Mouse (Mus musculus) kidney, embryonic 14.5 days (tissue): ENCODE results near the gene Tmem213. TPM values are rescaled to one million over a fixed set of nuclear protein-coding genes. Genes with fewer than 3 reads are reported as not detected.
A peak's percentile ranks its signal among the peaks of the same experiment; 100 is the strongest.

Experiments used
- ATAC-seq: fragments of 200-750 bp; cut with Nextera tagmentation; 2 replicates; pipeline ENCODE4 v1.8.0; 2017; ENCODE audit warnings: moderate number of reproducible peaks, mild to moderate bottlenecking, moderate TSS enrichment, moderate library complexity; ENCODE audit not compliant: low FRiP score, low TSS enrichment
- H3K27ac ChIP-seq: fragments of 300-500 bp; sonication (generic); 2 replicates; pipeline ENCODE4 v1.5.1; 2014; ENCODE audit warnings: low read depth, mild to moderate bottlenecking, low read length, moderate library complexity, mixed read lengths
- H3K27me3 ChIP-seq: fragments of 300-500 bp; sonication (generic); 2 replicates; pipeline ENCODE4 v1.6.1; 2014; ENCODE audit warnings: mild to moderate bottlenecking, low read length; ENCODE audit not compliant: control insufficient read depth, insufficient read depth
- H3K36me3 ChIP-seq: fragments of 300-500 bp; sonication (generic); 2 replicates; pipeline ENCODE4 v1.6.1; 2014; ENCODE audit warnings: low read length, mixed read lengths; ENCODE audit not compliant: control insufficient read depth, insufficient read depth
- H3K4me1 ChIP-seq: fragments of 300-500 bp; sonication (generic); 2 replicates; pipeline ENCODE4 v1.6.1; 2014; ENCODE audit warnings: low read length, mixed read lengths; ENCODE audit not compliant: control insufficient read depth, insufficient read depth
- H3K4me2 ChIP-seq: fragments of 300-500 bp; sonication (generic); replicated peaks from 2 replicates; pipeline ENCODE4 v1.6.1; 2014; ENCODE audit warnings: low read depth, mild to moderate bottlenecking, low read length
- H3K4me3 ChIP-seq: fragments of 300-500 bp; sonication (generic); 2 replicates; pipeline ENCODE4 v1.5.1; 2014; ENCODE audit warnings: mild to moderate bottlenecking, low read length
- H3K9ac ChIP-seq: fragments of 300-500 bp; sonication (generic); 2 replicates; pipeline ENCODE4 v1.6.1; 2014; ENCODE audit warnings: low read depth, mild to moderate bottlenecking, low read length, moderate library complexity
- H3K9me3 ChIP-seq: fragments of 300-500 bp; sonication (generic); 2 replicates; pipeline ENCODE4 v1.6.1; 2016; ENCODE audit warnings: low read length; ENCODE audit not compliant: control insufficient read depth
- WGBS: fragments of 180-500 bp; shearing (Covaris S2); extraction: QIAGEN DNeasy Blood & Tissue Kit; methylation state at CpG from one replicate; pipeline ENCODE4 v1.1.7; 2014; 5-methylcytosine and 5-hydroxymethylcytosine counted together
- polyA plus RNA-seq: library from polyadenylated mRNA; unstranded; fragments of >200 nt; fragmentation: Nextera tagmentation; extraction: Ambion mirVana; gene quantifications from 2 replicates; pipeline ENCODE4 v1.2.1, GENCODE M21; 2014

The Tmem213 gene
- polyA plus RNA-seq, 1 experiment from 2014 or later: 22.2 TPM

DNA sequence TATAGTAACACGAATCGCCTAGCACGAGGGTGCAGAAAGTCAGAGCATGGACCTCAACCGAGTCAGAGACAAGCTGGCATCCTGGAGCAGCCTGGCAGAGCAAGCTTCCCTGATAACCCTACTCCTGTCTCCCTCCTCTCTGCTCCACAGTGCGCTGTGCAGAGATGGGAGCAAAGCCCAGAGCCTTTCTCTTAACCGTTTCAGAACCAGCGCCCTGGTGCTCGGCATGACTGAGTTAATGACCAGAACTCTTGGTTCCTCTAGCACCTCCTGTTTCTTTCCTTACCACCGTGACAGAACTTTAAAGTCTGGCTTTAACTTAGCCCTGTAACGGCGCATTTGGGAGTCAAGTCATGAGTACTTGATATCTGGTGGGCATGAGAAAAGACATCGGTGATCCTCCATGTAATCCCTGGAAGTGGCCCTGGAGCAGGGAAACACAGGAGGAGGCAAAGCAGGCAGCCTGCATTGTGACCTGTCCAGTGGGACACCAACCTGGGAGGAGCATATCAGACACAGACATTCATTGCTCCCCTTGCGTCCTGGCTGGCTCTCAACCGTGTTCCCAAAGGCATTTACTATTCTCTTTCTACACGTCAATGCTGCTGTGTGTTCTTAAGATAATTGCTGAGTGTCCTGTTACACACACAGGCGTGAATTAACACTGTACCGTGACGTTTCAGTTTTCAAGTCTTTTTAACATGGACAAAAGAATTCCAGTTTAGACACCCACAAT lies 14.6 kb downstream of the Tmem213 start:
- H3K4me1 ChIP-seq: peaks cover 19% of the 10 kb centered on the region
- no peak overlapping the region for H3K4me3 ChIP-seq
- 58% methylated on average over 18 of the region's 18 CpGs for WGBS
- peak overlapping the region; percentile 24; the same call in 1 of the 2 replicates for H3K27ac ChIP-seq
- ATAC-seq: no peak
- no peak overlapping the region for H3K9ac ChIP-seq
- no peaks in the 10 kb centered on the region for H3K27me3 ChIP-seq
- H3K9me3 ChIP-seq: no peaks in the 10 kb centered on the region
- peaks cover 15% of the 10 kb centered on the region for H3K36me3 ChIP-seq
- H3K4me2 ChIP-seq: no peak overlapping the region

DNA sequence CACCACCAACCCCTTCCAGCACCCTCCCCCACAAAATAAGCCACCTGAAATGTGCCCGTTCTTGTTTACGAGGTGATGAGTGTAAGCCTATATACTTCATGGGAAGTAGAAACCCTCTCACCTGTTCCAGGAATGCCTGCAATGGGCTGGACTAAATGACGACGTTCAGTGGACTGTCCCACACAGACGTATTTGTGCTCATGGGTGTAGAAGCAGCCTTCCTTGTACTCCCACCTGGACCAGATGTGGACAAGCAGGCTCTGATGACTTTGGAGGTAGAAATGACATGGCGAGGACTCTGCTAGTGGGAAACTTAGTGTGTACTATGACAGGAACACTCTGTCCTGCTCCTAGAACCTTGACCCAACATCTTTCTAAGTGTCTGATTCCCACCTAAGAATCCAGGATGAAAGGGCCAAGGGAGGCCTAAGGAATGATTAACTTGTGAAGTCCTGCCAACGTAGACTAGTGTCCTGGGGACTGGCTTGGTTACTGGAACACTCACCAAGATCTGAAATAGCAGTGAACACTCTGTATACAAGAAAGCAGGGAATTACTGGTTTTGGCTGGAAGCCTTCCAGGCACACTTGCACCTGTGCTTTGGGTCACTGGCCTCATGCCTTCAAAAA lies 15.3 kb downstream of the Tmem213 start, which contains the start of gene Atp6v0a4:
TSS of gene Atp6v0a4 (minus strand) at position 380 of the 629 bp plus-strand sequence.
- Histone ChIP-seq H3K4me3 (no peak within 1 kb of the TSS), H3K4me2 (no peak within 1 kb of the TSS), H3K9me3 (no peaks in the 10 kb centered on the region), H3K36me3 (peaks cover 15% of the 10 kb centered on the region), H3K27me3 (no peaks in the 10 kb centered on the region), H3K4me1 (peaks cover 19% of the 10 kb centered on the region), H3K9ac (no peak within 1 kb of the TSS), H3K27ac (peak within 1 kb of the TSS; percentile 24; the same call in 1 of the 2 replicates)
- ATAC-seq: peak; percentile 37; the same call in 1 of the 2 replicates
- 65% methylated on average over 7 of the region's 7 CpGs for WGBS

DNA sequence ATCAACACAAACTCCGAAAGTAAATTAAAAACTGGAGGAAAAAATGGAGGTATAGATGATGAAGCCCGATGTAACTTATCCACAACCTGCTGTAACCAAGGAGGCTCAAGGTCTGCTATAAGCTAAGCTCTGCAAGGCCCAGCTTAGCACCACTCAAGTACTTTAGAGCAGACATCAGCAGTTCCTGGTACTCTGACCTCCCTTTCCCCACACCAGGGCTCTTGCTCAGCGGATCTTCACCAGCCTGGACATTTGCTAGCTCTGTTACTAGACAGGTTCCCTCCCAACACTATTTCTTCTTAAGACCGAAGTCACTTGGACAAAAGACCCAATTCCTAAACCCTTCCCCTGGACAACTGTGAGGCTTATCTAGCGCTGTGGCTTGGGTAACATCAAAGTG lies 15.8 kb downstream of the Tmem213 start:
- no peak for ATAC-seq
- H3K9ac ChIP-seq: no peak overlapping the region
- H3K36me3 ChIP-seq: peaks cover 19% of the 10 kb centered on the region
- peaks cover 1% of the 10 kb centered on the region; the same call in 1 of the 2 replicates for H3K9me3 ChIP-seq
- H3K4me1 ChIP-seq: peaks cover 19% of the 10 kb centered on the region
- no peak overlapping the region for H3K4me3 ChIP-seq
- no peak overlapping the region for H3K4me2 ChIP-seq
- no peaks in the 10 kb centered on the region for H3K27me3 ChIP-seq
- no peak overlapping the region for H3K27ac ChIP-seq
- 96% methylated on average over 5 of the region's 5 CpGs for WGBS

DNA sequence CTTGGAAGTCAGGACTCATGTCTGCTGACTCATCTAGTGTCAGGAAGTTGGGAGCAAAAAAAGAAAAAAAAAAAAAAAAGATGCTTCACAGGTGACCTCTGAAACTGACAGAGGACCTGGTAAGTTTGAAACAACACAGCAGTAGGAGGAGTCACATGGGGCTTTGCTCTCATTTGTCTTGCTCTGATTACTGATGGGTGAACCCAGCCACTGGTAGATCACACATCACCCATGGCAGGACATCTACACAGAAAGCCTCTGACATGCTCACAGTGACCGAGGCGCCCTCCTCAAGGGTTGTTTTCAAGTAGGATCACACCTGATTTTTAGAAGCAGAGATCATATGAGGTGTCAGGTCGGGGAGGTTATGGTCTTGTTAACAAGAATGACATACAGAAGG lies 16.4 kb downstream of the Tmem213 start:
- no peak overlapping the region for H3K4me2 ChIP-seq
- no peak for ATAC-seq
- 93% methylated on average over 3 of the region's 3 CpGs for WGBS
- H3K4me3 ChIP-seq: no peak overlapping the region
- no peak overlapping the region for H3K9ac ChIP-seq
- peaks cover 24% of the 10 kb centered on the region for H3K36me3 ChIP-seq
- no peak overlapping the region for H3K27ac ChIP-seq
- H3K9me3 ChIP-seq: peaks cover 3% of the 10 kb centered on the region; the same call in 1 of the 2 replicates
- H3K4me1 ChIP-seq: peaks cover 17% of the 10 kb centered on the region
- H3K27me3 ChIP-seq: no peaks in the 10 kb centered on the region

DNA sequence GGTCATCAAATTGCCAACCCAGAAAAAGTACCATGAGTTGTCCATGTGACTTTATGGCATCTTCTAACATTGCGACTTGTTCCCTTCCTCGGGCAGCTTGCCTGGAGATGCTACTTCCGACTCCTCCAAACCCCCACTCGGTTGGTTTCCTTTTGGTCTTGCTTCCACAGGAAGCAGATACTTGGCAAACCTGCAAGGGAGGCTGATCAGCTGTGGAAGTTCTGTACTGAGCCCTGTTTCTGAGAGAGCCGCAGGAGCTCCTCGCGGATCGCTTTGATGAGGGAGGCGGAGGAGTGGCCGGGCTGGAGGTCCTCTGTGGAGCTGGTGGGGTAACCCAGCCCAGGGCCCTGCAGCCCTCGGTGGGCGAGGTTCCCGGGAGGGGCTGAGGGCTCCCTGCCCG lies 19.1 kb downstream of the Tmem213 start:
- Histone ChIP-seq H3K4me2 (no peak overlapping the region), H3K9ac (no peak overlapping the region), H3K36me3 (peaks cover 28% of the 10 kb centered on the region), H3K27ac (no peak overlapping the region), H3K27me3 (no peaks in the 10 kb centered on the region), H3K4me1 (peaks cover 13% of the 10 kb centered on the region), H3K4me3 (no peak overlapping the region), H3K9me3 (peaks cover 5% of the 10 kb centered on the region; the same call in 1 of the 2 replicates)
- ATAC-seq: no peak
- WGBS: 86% methylated on average over 14 of the region's 14 CpGs

DNA sequence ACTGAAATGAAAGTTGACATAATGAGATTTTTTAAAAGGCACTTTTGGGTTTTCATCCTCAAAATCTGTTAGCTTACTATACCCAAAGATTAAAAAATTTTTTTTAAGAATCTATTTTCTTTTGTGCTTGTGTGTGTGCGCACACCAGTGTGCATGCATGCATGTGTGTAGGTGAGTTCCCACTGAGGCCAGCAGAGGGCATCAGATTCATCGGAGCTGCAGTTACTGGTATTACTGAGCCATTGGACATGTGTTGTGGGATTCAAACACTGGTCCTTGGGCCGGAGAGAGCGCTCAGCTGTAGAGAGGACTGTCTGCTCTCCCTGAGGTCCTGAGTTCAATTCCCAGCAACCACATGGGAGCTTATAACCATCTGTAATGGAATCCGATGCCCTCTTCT lies 20.8 kb downstream of the Tmem213 start:
- WGBS: 96% methylated on average over 5 of the region's 5 CpGs
- peaks cover 5% of the 10 kb centered on the region; the same call in 1 of the 2 replicates for H3K9me3 ChIP-seq
- no peak overlapping the region for H3K4me2 ChIP-seq
- H3K4me1 ChIP-seq: no peaks in the 10 kb centered on the region
- H3K9ac ChIP-seq: no peak overlapping the region
- peaks cover 32% of the 10 kb centered on the region for H3K36me3 ChIP-seq
- no peak for ATAC-seq
- no peaks in the 10 kb centered on the region for H3K27me3 ChIP-seq
- no peak overlapping the region for H3K27ac ChIP-seq
- no peak overlapping the region for H3K4me3 ChIP-seq

DNA sequence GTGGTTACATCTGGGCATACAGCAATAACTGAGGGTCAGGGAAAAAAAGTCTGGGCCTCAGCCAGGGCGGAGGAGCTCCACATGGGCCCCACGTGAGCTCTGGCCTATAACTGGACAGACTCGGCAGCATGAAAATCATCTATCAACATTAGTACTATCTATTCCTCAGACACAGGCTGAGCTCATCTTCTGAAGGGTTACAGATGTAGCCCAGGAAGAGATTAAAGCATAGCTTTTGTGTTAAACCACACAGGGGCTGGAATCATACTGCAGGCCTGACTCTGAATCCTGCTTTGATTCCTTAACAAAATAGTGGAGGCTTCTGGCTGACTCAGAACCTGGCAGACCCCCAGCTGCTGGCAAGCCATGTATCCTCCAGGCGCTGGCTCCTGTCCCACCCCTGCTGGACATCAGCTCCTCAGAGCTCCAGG lies 22.8 kb downstream of the Tmem213 start:
- peaks cover 50% of the 10 kb centered on the region for H3K36me3 ChIP-seq
- H3K27ac ChIP-seq: no peak overlapping the region
- H3K4me1 ChIP-seq: no peaks in the 10 kb centered on the region
- no peak overlapping the region for H3K4me2 ChIP-seq
- no peak overlapping the region for H3K9ac ChIP-seq
- no peaks in the 10 kb centered on the region for H3K27me3 ChIP-seq
- no peak for ATAC-seq
- H3K4me3 ChIP-seq: no peak overlapping the region
- peaks cover 5% of the 10 kb centered on the region; the same call in 1 of the 2 replicates for H3K9me3 ChIP-seq
- 78% methylated on average over 4 of the region's 4 CpGs for WGBS

DNA sequence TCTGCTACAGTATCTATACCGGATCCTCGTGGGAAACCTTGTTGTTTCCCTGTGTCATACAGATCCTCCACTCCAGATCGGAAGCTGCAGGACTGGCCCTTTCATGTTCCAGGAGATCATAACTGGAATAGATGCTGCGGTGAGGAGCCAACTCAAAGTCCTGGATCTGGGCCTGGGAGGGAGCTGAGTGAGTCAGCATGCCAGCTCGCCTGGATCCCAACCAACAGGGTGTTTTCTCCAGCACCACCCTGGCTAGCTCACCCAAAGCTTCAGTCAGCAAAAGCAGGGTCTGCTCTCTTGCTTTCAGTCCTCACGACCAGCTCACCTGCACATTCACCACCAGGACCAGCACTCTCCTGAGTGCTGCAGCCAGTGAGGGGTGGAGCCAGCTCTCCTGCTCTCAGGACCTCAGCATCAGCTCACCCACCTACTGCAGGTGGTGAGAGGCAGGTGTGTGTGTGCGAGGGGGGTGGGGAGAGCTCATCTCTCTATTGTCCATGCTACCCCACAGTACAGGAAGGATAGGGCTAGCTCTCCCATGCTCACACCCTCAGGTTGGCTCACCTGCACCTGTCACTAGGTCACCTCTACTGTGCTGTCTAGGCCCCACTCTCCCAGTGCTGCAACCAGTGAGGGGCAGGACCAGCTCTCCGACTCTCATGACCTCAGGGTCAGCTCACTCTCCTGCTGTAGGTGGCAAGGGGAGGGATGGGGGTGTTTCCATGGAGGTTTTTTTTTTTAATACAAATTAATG lies 25.9 kb downstream of the Tmem213 start:
- Histone ChIP-seq H3K4me3 (no peak overlapping the region), H3K4me2 (no peak overlapping the region), H3K9ac (no peak overlapping the region), H3K27me3 (no peaks in the 10 kb centered on the region), H3K9me3 (peaks cover 3% of the 10 kb centered on the region; the same call in 1 of the 2 replicates), H3K4me1 (no peaks in the 10 kb centered on the region), H3K27ac (no peak overlapping the region), H3K36me3 (peaks cover 34% of the 10 kb centered on the region)
- ATAC-seq: no peak
- WGBS: 90% methylated on average over 8 of the region's 8 CpGs
